Mouse (Mus musculus) 3134 (cell line): ENCODE measurements around the gene Fam120b.

ENCODE experiments used
- DNase-seq: peaks from one replicate; pipeline ENCODE4 v3.0.0-alpha.2; 2011; ENCODE audit warnings: low spot score; ENCODE audit not compliant: insufficient read length; ENCODE audit errors: extremely low read depth

Fam120b gene

GRCm38 (mm10) chr17:15379741-15380526, 16.1 kb upstream of the Fam120b start:
- DNase-seq: no peak

GRCm38 (mm10) chr17:15380641-15381051, 15.4 kb upstream of the Fam120b start:
- DNase-seq: no peak

- DNase-seq: no peak
Measured at GRCm38 (mm10) chr17:15381092-15381860, 14.7 kb upstream of the Fam120b start.

GRCm38 (mm10) chr17:15381869-15382660, 13.9 kb upstream of the Fam120b start:
- DNase-seq: no peak

- no peak for DNase-seq
Measured at GRCm38 (mm10) chr17:15383360-15383759, 12.6 kb upstream of the Fam120b start.

- no peak for DNase-seq
Measured at GRCm38 (mm10) chr17:15388892-15389291, 7.1 kb upstream of the Fam120b start.

- DNase-seq: no peak
Measured at GRCm38 (mm10) chr17:15389356-15389755, 6.6 kb upstream of the Fam120b start.

GRCm38 (mm10) chr17:15401716-15402115, 5.7 kb downstream of the Fam120b start:
- DNase-seq: no peak

- DNase-seq: no peak
Measured at GRCm38 (mm10) chr17:15406576-15406975, 10.6 kb downstream of the Fam120b start.

GRCm38 (mm10) chr17:15409261-15409660, 13.3 kb downstream of the Fam120b start:
- no peak for DNase-seq

GRCm38 (mm10) chr17:15410861-15411260, 14.9 kb downstream of the Fam120b start:
- DNase-seq: no peak

- no peak for DNase-seq
Measured at GRCm38 (mm10) chr17:15416596-15417215, 20.7 kb downstream of the Fam120b start.

- no peak for DNase-seq
Measured at GRCm38 (mm10) chr17:15419534-15419933, 23.5 kb downstream of the Fam120b start.

GRCm38 (mm10) chr17:15420021-15420603, 24.1 kb downstream of the Fam120b start:
- DNase-seq: no peak

GRCm38 (mm10) chr17:15421446-15421845, 25.4 kb downstream of the Fam120b start:
- no peak for DNase-seq

GRCm38 (mm10) chr17:15422666-15423065, 26.7 kb downstream of the Fam120b start:
- DNase-seq: no peak

GRCm38 (mm10) chr17:15423080-15423765, 27.2 kb downstream of the Fam120b start:
- DNase-seq: no peak

GRCm38 (mm10) chr17:15425931-15426330, 29.9 kb downstream of the Fam120b start:
- DNase-seq: no peak

GRCm38 (mm10) chr17:15429451-15429850, 33.4 kb downstream of the Fam120b start:
- DNase-seq: no peak

- DNase-seq: no peak
Measured at GRCm38 (mm10) chr17:15429937-15430336, 33.9 kb downstream of the Fam120b start.
